Mouse (Mus musculus): ENCODE results near the gene Cacna1d. TPM values are rescaled to one million over a fixed set of nuclear protein-coding genes. Genes with fewer than 3 reads are reported as not detected.

Gene Cacna1d
- polyA plus RNA-seq (2016; fragmentation: Nextera tagmentation; extraction: Ambion mirVana): 10.0 and 10.3 TPM in 2 replicates

DNA sequence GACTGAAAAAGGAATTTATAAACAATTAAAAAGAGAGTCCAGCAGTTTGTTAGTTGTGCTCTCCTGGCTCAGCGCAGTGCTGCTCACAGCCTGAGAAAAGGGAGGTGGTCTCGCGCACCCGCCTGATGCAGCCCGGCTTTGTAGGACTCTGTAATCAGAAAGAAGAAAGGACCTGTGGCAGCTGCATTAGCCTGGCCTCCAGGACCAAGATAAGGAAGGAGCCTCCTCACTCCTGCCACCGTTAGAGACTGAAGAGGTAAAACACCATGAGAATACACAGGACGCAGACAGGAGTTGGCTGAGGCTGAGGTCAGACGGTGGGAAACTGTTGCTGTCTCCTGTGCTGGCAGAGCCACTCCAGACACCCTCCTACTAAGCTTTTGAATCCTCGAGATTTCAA lies at the start of gene Cacna1d:
Cacna1d (minus strand) TSS at position 114 of the 400 bp plus-strand sequence.
- Histone ChIP-seq H3K27me3 (replicated peaks) (no peaks in the 10 kb centered on the region), H3K36me3 (peaks cover 35% of the 10 kb centered on the region), H3K9ac (peak within 1 kb of the TSS; percentile 52), H3K27ac (ENCODE audit: poor library complexity, severe bottlenecking) (peak within 1 kb of the TSS; percentile 84), H3K9me3 (replicated peaks) (no peaks in the 10 kb centered on the region), H3K4me1 (replicated peaks) (peaks cover 49% of the 10 kb centered on the region), H3K4me3 (peak within 1 kb of the TSS; percentile 39), H3K4me2 (peak within 1 kb of the TSS; percentile 59)
- peak; percentile 59; the same call in 1 of the 2 replicates for ATAC-seq (ENCODE audit: insufficient number of reproducible peaks, low FRiP score)
- WGBS: 24% methylated on average over 9 of the region's 9 CpGs

DNA sequence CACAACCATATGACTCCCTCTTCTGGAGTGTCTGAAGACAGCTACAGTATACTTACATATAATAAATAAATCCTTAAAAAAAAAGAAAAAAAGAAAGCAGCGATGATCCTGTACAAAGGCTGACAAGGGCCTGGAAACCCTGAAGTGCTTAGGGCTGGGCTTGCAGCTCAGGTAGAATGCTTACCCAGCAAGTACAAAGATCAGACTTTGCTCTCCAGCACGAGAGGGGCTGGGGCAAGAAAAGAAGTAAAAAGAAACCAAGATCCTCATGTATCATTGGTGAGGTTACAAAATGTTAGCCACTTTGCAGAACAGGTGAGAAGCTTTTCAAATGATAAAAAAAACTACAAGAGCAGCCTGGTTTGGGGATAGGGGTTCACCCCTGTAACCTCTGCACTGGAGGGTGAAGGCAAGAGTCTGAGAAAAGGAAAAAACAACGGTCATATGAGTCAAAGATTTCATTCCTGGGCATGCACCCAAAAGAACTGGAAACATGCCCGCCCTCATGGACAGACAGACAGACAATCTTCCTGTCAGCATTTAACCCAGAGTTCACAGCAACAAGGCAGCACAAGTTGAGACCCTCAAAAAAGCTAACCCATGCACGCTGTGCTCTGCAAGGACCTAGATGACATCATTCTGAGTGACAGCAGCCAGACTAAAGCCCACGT lies 42.7 kb upstream of the Cacna1d start:
- 75% methylated on average over 6 of the region's 6 CpGs for WGBS
- Histone ChIP-seq H3K36me3 (peaks cover 6% of the 10 kb centered on the region; the same call in 1 of the 2 replicates), H3K9me3 (replicated peaks) (no peaks in the 10 kb centered on the region), H3K4me2 (no peak overlapping the region), H3K27me3 (replicated peaks) (no peaks in the 10 kb centered on the region), H3K9ac (no peak overlapping the region), H3K4me1 (replicated peaks) (peaks cover 9% of the 10 kb centered on the region), H3K27ac (ENCODE audit: poor library complexity, severe bottlenecking) (no peak overlapping the region), H3K4me3 (no peak overlapping the region)
- no peak for ATAC-seq (ENCODE audit: insufficient number of reproducible peaks, low FRiP score)

GRCm38 (mm10) chr14:30531896-30532295 lies 40.6 kb upstream of the Cacna1d start:
- Histone ChIP-seq H3K27me3 (replicated peaks) (no peaks in the 10 kb centered on the region), H3K4me2 (no peak overlapping the region), H3K4me1 (replicated peaks) (peaks cover 9% of the 10 kb centered on the region), H3K27ac (ENCODE audit: poor library complexity, severe bottlenecking) (no peak overlapping the region), H3K4me3 (no peak overlapping the region), H3K36me3 (peaks cover 15% of the 10 kb centered on the region), H3K9ac (no peak overlapping the region), H3K9me3 (replicated peaks) (no peaks in the 10 kb centered on the region)
- no peak for ATAC-seq (ENCODE audit: insufficient number of reproducible peaks, low FRiP score)
- WGBS: 92% methylated on average over 6 of the region's 6 CpGs

DNA sequence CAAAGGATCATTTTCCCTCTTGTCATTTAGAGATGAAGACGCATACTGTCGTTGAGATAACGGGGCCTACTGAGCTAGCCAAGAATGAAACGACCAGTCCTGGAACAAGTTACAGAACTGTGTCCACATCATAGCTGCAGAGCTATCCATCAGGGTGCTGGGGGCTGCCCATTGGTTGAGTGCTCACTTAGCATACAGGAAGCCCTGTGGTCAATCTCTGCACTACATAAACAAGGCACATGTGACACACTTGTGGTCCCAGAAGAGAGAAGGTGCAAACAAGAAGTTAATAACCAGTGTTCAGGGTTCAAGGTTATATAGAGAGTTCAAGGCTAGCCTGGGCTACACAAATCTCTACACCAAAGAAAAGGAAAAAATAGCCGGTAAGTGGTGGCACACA lies 40.2 kb upstream of the Cacna1d start:
- Histone ChIP-seq H3K4me3 (no peak overlapping the region), H3K27ac (ENCODE audit: poor library complexity, severe bottlenecking) (no peak overlapping the region), H3K4me2 (no peak overlapping the region), H3K36me3 (peaks cover 19% of the 10 kb centered on the region), H3K27me3 (replicated peaks) (no peaks in the 10 kb centered on the region), H3K4me1 (replicated peaks) (peaks cover 9% of the 10 kb centered on the region), H3K9ac (no peak overlapping the region), H3K9me3 (replicated peaks) (no peaks in the 10 kb centered on the region)
- WGBS: 82% methylated on average over 5 of the region's 5 CpGs
- no peak for ATAC-seq (ENCODE audit: insufficient number of reproducible peaks, low FRiP score)

GRCm38 (mm10) chr14:30530726-30531269 lies 39.5 kb upstream of the Cacna1d start:
- no peak for ATAC-seq (ENCODE audit: insufficient number of reproducible peaks, low FRiP score)
- Histone ChIP-seq H3K36me3 (peaks cover 25% of the 10 kb centered on the region), H3K27me3 (replicated peaks) (no peaks in the 10 kb centered on the region), H3K27ac (ENCODE audit: poor library complexity, severe bottlenecking) (no peak overlapping the region), H3K4me2 (no peak overlapping the region), H3K9ac (no peak overlapping the region), H3K9me3 (replicated peaks) (no peaks in the 10 kb centered on the region), H3K4me1 (replicated peaks) (peaks cover 9% of the 10 kb centered on the region), H3K4me3 (no peak overlapping the region)
- WGBS: 64% methylated on average over 8 of the region's 8 CpGs

DNA sequence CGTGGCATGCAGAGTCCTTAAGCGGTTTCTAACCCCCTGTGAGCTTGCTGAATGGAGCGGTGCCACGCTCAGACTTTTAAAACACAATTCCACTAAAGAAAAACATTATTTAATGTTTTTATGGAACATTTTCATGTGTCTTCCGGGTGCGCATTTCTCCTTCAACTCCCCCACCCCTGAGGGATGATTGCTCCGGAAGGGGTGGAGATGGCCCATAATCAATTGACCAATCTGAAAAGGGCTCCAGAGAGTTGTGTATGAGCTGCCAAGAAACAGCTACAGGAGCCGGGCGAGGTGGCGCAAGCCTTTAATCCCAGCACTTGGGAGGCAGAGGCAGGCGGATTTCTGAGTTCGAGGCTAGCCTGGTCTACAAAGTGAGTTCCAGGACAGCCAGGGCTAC lies 38.2 kb upstream of the Cacna1d start:
- Histone ChIP-seq H3K4me1 (replicated peaks) (peaks cover 19% of the 10 kb centered on the region), H3K27me3 (replicated peaks) (no peaks in the 10 kb centered on the region), H3K36me3 (peaks cover 38% of the 10 kb centered on the region), H3K4me3 (no peak overlapping the region), H3K9me3 (replicated peaks) (no peaks in the 10 kb centered on the region), H3K4me2 (no peak overlapping the region), H3K27ac (ENCODE audit: poor library complexity, severe bottlenecking) (no peak overlapping the region), H3K9ac (no peak overlapping the region)
- ATAC-seq (ENCODE audit: insufficient number of reproducible peaks, low FRiP score): no peak
- WGBS: 92% methylated on average over 12 of the region's 12 CpGs

DNA sequence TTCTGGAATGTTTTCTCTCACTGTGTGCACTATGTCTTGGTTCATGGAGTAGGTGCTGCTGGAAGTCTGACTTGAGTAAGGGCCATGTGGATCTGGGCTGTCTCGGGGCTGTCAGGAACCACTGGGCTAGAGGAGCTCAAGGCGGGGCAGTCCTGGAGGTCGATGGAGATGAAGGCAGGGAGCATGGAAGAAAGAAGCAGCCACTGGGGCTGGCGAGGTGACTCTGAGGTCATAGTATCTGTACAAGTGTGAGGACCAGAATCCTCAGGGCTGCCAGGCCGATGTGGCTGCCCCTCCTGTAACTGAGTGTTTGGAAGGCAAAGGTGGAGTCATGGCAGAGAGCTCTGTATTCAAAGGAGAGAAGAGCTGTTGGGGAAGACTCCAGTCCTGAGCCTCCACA lies 37.7 kb upstream of the Cacna1d start:
- Histone ChIP-seq H3K4me1 (replicated peaks) (peaks cover 19% of the 10 kb centered on the region), H3K36me3 (peaks cover 40% of the 10 kb centered on the region), H3K4me3 (no peak overlapping the region), H3K27me3 (replicated peaks) (no peaks in the 10 kb centered on the region), H3K4me2 (no peak overlapping the region), H3K9ac (no peak overlapping the region), H3K27ac (ENCODE audit: poor library complexity, severe bottlenecking) (no peak overlapping the region), H3K9me3 (replicated peaks) (no peaks in the 10 kb centered on the region)
- ATAC-seq (ENCODE audit: insufficient number of reproducible peaks, low FRiP score): no peak
- 58% methylated on average over 5 of the region's 5 CpGs for WGBS

- Histone ChIP-seq H3K4me1 (replicated peaks) (peaks cover 19% of the 10 kb centered on the region), H3K4me3 (no peak overlapping the region), H3K27ac (ENCODE audit: poor library complexity, severe bottlenecking) (no peak overlapping the region), H3K9ac (no peak overlapping the region), H3K4me2 (no peak overlapping the region), H3K27me3 (replicated peaks) (no peaks in the 10 kb centered on the region), H3K9me3 (replicated peaks) (no peaks in the 10 kb centered on the region), H3K36me3 (peaks cover 46% of the 10 kb centered on the region)
- ATAC-seq (ENCODE audit: insufficient number of reproducible peaks, low FRiP score): no peak
- 88% methylated on average over 10 of the region's 10 CpGs for WGBS
Observed at GRCm38 (mm10) chr14:30528392-30528791, 37.1 kb upstream of the Cacna1d start.

DNA sequence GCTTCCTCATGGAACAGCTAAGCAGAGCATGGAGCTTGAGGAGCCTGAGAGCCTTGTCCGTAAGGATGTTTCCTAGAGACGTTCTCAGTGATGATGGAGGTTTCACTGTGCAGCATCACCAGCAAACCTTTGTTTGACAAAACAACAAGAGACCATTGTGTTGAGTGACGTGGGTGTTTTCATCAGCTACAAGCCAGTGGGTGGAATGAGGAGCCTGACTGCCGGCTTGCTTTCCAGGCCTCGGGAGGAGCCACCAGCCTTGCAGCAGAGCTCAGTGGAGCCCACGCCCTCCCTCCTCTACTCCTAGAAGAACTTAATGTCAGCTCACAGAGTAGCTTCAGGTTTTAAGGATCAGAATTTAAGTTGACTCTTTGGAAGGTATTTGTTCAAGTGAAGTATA lies 32.1 kb upstream of the Cacna1d start:
- no peaks in the 10 kb centered on the region for H3K9me3 ChIP-seq (replicated peaks)
- ATAC-seq (ENCODE audit: insufficient number of reproducible peaks, low FRiP score): no peak
- 68% methylated on average over 6 of the region's 6 CpGs for WGBS

DNA sequence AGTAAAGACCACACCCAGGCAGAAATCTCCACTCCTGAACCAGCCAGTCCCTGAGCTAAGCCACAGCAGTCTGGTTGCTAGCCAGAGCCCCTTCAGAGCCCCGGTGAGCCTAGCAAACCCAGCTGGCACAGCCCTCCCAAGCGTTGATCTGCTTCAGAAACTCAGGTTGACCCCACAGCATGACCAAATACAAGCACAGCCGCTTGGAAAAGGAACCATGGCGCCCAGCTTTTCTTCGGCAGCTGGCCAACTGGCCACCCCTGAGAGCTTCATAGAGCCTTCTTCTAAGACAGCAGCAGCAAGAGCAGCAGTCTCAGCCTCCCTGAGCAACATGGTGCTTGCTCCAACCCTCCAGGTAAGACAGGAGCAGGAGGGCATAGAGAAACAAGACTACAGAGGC lies 28.1 kb upstream of the Cacna1d start:
- H3K4me3 ChIP-seq: no peak overlapping the region
- peaks cover 4% of the 10 kb centered on the region for H3K4me1 ChIP-seq (replicated peaks)
- H3K27me3 ChIP-seq (replicated peaks): no peaks in the 10 kb centered on the region
- no peak overlapping the region for H3K4me2 ChIP-seq
- peaks cover 72% of the 10 kb centered on the region for H3K36me3 ChIP-seq
- H3K9me3 ChIP-seq (replicated peaks): no peaks in the 10 kb centered on the region
- WGBS: 88% methylated on average over 5 of the region's 5 CpGs
- H3K27ac ChIP-seq (ENCODE audit: poor library complexity, severe bottlenecking): no peak overlapping the region
- no peak for ATAC-seq (ENCODE audit: insufficient number of reproducible peaks, low FRiP score)
- H3K9ac ChIP-seq: no peak overlapping the region

More for the DNA sequence above, 32.1 kb upstream of the Cacna1d start:
- H3K4me1 ChIP-seq (replicated peaks): peaks cover 10% of the 10 kb centered on the region; the same call in 1 of the 2 replicates
- H3K4me3 ChIP-seq: no peak overlapping the region
- H3K9ac ChIP-seq: no peak overlapping the region
- H3K27me3 ChIP-seq (replicated peaks): no peaks in the 10 kb centered on the region
- H3K4me2 ChIP-seq: no peak overlapping the region
- peaks cover 90% of the 10 kb centered on the region for H3K36me3 ChIP-seq
- H3K27ac ChIP-seq (ENCODE audit: poor library complexity, severe bottlenecking): no peak overlapping the region

DNA sequence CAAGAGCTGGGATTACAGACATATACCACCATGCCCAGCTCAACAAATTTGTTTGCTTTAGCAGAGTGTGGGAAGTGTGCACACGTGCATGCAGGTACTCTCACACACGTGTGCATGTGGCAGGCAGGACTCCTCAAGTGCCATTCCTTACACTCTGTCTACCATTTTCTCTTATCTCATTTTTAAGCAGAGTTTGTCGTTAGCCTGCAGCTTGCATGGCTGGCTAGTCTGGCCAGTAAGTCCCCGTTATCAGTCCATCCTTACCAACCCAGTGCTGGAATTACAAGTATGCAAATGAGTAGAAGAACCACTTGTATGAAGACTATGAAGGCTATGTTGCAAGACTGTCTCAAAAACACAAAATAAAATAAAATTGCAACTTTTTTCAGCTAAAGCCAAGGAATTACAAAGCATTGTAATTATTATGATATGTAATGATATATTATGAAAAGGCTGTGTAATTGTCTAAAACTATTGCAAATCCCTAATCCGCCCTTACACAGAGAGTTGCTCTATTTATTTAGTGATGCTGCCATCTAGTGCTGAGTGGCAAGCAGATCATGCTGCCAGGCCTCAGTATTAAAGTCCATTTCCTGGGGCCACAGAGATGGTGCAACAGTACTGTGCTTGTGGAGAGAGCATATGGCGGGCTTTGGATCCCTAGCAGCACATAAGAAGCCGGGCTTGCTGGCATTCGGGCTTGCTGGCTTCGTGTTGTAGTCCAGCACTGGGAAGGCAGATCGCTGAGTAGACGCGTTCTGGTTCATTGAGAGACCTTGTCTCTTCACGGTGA lies 24.9 kb upstream of the Cacna1d start:
- H3K36me3 ChIP-seq: peaks cover 62% of the 10 kb centered on the region
- WGBS: 68% methylated on average over 13 of the region's 13 CpGs

More for the DNA sequence above, 24.9 kb upstream of the Cacna1d start:
- H3K4me1 ChIP-seq (replicated peaks): peaks cover 4% of the 10 kb centered on the region
- no peaks in the 10 kb centered on the region for H3K27me3 ChIP-seq (replicated peaks)
- H3K27ac ChIP-seq (ENCODE audit: poor library complexity, severe bottlenecking): no peak overlapping the region
- 0 out of 2 replicates have a peak, but pooled peaks have one; percentile 18 for ATAC-seq (ENCODE audit: insufficient number of reproducible peaks, low FRiP score)
- no peak overlapping the region for H3K4me2 ChIP-seq
- H3K9me3 ChIP-seq (replicated peaks): no peaks in the 10 kb centered on the region
- H3K9ac ChIP-seq: no peak overlapping the region
- H3K4me3 ChIP-seq: no peak overlapping the region

All from heart, embryonic 12.5 days (tissue).